Mouse (Mus musculus): Measurements from ENCODE around the gene Cyb5d1.
A peak's percentile ranks its signal among the peaks of the same experiment; 100 is the strongest.

The Cyb5d1 gene

GRCm38 (mm10) chr11:69366855-69367615 lies 28.4 kb downstream of the Cyb5d1 start:
- TF ChIP-seq GATA4 (IDR thresholded peaks at IDR 0.05; ENCODE audit: insufficient replicate concordance, low read length): no peak

- TF ChIP-seq GATA4 (IDR thresholded peaks at IDR 0.05; ENCODE audit: insufficient replicate concordance, low read length): peak; percentile 93
Observed at GRCm38 (mm10) chr11:69366157-69366854, 29.1 kb downstream of the Cyb5d1 start.

DNA sequence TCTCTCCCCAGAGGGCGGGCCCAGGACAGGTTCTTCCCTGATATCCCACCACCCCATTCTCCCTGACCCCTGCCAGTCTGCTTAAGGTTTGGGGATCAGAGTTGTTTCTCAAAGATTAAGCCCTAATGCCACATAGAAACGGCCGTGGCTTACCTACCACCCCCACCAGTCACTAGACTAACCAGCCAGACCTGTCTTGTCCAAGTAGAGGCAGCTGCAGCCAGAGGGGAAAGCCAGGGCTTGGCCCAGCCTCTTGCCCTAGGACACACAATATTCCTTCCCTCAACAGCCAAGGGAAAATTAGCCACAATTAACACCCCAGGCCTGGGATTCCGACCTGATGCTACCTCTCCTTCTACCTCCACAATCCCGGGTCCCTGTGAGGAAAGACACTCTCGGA lies 29.7 kb downstream of the Cyb5d1 start:
- no peak for TF ChIP-seq GATA4 (IDR thresholded peaks at IDR 0.05; ENCODE audit: insufficient replicate concordance, low read length)

DNA sequence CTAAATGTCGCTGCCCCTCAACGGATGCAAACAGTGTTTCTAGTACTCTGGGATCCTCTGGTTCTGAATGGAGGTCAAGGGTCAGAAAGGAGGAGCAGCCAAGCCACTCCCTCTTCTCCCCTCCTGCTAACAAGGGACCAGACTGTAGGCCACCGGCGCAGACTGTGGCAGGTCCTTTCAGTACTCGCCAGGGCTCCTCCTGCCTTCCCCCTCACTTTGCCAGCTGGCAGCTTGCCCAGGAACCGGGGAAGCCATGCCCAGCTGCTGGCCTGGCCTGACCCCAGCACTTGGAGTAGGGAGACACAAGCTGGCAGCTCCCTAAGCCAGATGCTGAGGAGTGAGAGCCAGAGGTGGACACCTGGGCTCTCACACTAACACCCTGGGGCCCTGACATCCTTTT lies 30.5 kb downstream of the Cyb5d1 start:
- TF ChIP-seq GATA4 (IDR thresholded peaks at IDR 0.05; ENCODE audit: insufficient replicate concordance, low read length): no peak

GRCm38 (mm10) chr11:69364376-69364775 lies 31.1 kb downstream of the Cyb5d1 start:
- no peak for TF ChIP-seq GATA4 (IDR thresholded peaks at IDR 0.05; ENCODE audit: insufficient replicate concordance, low read length)

GRCm38 (mm10) chr11:69362479-69362878 lies 33.0 kb downstream of the Cyb5d1 start:
- no peak for TF ChIP-seq GATA4 (IDR thresholded peaks at IDR 0.05; ENCODE audit: insufficient replicate concordance, low read length)

GRCm38 (mm10) chr11:69362021-69362420 lies 33.4 kb downstream of the Cyb5d1 start:
- TF ChIP-seq GATA4 (IDR thresholded peaks at IDR 0.05; ENCODE audit: insufficient replicate concordance, low read length): no peak

DNA sequence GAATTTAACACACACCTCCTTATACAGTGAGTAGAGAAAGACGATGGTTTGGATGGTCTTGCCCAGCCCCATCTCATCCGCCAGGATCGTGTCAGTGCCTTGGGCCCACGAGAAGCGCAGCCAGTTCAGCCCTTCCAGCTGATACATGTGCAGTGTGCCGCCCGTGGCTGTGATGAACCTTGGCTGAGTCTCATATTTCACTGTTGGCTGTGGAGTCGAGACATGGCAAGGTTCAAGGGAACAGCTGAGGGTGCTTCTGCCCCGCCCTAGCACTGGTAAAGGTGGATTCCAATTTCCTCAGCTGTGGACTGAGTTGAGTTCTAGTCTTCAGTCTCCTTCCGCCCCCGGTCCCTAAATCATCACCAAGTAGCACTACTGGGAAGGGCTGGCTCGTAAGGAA lies 37.7 kb downstream of the Cyb5d1 start:
- no peak for TF ChIP-seq GATA4 (IDR thresholded peaks at IDR 0.05; ENCODE audit: insufficient replicate concordance, low read length)

DNA sequence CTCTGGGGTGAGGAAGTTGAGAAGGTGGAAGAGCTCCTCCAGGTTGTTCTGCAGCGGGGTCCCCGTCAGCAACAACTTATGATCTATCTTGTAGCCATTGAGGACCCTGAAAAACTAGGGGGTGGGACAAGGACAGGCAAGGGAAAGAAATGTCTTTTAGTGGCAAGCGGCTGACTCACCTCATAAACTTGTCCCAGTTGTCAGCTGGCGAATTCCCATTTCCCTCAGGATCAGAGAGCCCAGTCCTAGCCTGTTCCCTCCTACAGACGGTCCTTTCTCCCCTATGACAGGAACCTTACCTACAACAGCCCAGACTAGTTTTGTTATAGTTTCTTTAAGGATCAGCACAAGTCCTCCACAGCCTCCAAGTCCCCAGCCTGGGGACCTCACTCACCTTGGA lies 38.9 kb downstream of the Cyb5d1 start:
- no peak for TF ChIP-seq GATA4 (IDR thresholded peaks at IDR 0.05; ENCODE audit: insufficient replicate concordance, low read length)

- TF ChIP-seq GATA4 (IDR thresholded peaks at IDR 0.05; ENCODE audit: insufficient replicate concordance, low read length): no peak
Observed at GRCm38 (mm10) chr11:69346441-69346840, 49.0 kb downstream of the Cyb5d1 start.
